Mouse (Mus musculus) cerebellum, adult 2 months (tissue): ENCODE results near the gene Klk15. TPM values are rescaled to one million over a fixed set of nuclear protein-coding genes. Genes with fewer than 3 reads are reported as not detected.
A peak's percentile ranks its signal among the peaks of the same experiment; 100 is the strongest.
"Not testable (repeated sequence)": the region's sequence is repeated elsewhere in the genome, so short reads cannot be mapped to it uniquely, and the experiment has no call there.

Experiments used
- DNase-seq, 2 experiments: peaks; one replicate each; pipeline ENCODE4 v3.0.0; 2021
- H3K27ac ChIP-seq: fragments of 200-500 bp; 2 replicates; pipeline ENCODE4 v1.5.1; 2012; ENCODE audit warnings: low read length, control low read depth, inconsistent platforms; ENCODE audit not compliant: insufficient read depth
- H3K27me3 ChIP-seq: fragments of 200-500 bp; 2 replicates; pipeline ENCODE4 v1.6.1; 2012; ENCODE audit warnings: inconsistent platforms, mild to moderate bottlenecking, low read length, moderate library complexity; ENCODE audit not compliant: control insufficient read depth, insufficient read depth
- H3K4me1 ChIP-seq: fragments of 200-500 bp; 2 replicates; pipeline ENCODE4 v1.6.1; 2011; ENCODE audit warnings: low read length; ENCODE audit not compliant: control insufficient read depth, insufficient read depth
- H3K4me3 ChIP-seq: fragments of 200-500 bp; replicated peaks from 2 replicates; pipeline ENCODE3; 2011; ENCODE audit warnings: mild to moderate bottlenecking, low read depth, low read length, control low read depth; ENCODE audit not compliant: insufficient read depth
- CTCF ChIP-seq: fragments of 200-500 bp; IDR thresholded peaks from 2 replicates; pipeline ENCODE4 v1.5.1; 2011; ENCODE audit warnings: low read depth, mild to moderate bottlenecking, control low read depth, low read length, moderate library complexity, borderline replicate concordance; ENCODE audit not compliant: insufficient read depth
- POLR2A ChIP-seq: fragments of 200-500 bp; IDR thresholded peaks from 2 replicates; pipeline ENCODE4 v1.6.1; 2011; ENCODE audit warnings: low read length, control low read depth, borderline replicate concordance; ENCODE audit not compliant: insufficient read depth
- WGBS: fragments of 180-500 bp; shearing (Covaris S2); methylation state at CpG from one replicate; pipeline ENCODE4 v1.1.7; 2018; 5-methylcytosine and 5-hydroxymethylcytosine counted together
- polyA plus RNA-seq: library from polyadenylated mRNA; depleted of rRNA; stranded (reverse); fragments of >200 nt; gene quantifications from 2 replicates; pipeline ENCODE4 v1.2.3, GENCODE M21; 2012

The Klk15 gene
- polyA plus RNA-seq, 1 experiment: not detected

DNA sequence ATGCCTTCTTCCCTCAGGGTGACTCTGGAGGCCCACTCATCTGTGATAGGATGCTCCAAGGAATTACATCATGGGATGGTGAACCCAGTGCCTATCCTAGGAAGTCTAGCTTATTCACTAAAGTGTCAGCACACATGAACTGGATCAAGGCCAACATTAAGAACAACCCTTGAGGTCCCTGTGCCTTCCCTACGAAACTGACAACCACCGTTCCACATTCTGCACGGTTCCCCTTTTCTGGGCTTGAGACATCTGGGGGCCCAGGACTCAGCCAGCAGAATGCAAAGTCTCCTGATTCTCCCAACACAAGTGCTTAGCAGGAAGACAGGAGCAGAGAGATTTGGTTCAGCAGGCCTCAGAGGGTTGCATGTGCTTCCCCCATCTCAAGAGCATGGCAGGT, 13.0 kb upstream of the Klk15 start:
- H3K27me3 ChIP-seq: no peaks in the 10 kb centered on the region
- no peaks in the 10 kb centered on the region for H3K4me1 ChIP-seq
- H3K27ac ChIP-seq: no peak overlapping the region
- no peak overlapping the region for H3K4me3 ChIP-seq
- TF ChIP-seq POLR2A: no peak
- no peak for TF ChIP-seq CTCF
- DNase-seq: no peak
- WGBS: 86% methylated on average over 3 of the region's 3 CpGs

DNA sequence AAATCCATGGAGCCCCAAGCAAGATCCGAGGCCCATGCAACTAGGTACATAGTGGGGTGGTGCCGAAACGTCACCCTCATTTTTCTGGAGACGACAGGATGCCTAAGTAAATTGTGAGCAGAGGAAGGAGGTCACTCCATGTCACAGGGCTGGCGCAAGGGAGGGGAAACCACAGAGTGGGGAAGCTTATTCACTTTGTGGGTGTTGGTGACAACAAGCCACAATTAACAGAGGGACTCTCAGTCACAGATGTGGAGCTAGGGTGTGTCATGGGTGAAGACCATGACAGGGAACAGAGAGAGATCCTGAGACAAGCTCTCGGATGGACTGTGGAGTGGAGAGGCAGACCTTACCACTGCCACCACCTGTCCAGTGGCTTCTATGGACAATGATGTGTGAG, 12.5 kb upstream of the Klk15 start:
- WGBS: 82% methylated on average over 6 of the region's 6 CpGs
- no peak for DNase-seq
- no peak for TF ChIP-seq CTCF
- no peak for TF ChIP-seq POLR2A
- Histone ChIP-seq H3K4me3 (no peak overlapping the region), H3K27me3 (no peaks in the 10 kb centered on the region), H3K27ac (no peak overlapping the region), H3K4me1 (no peaks in the 10 kb centered on the region)

DNA sequence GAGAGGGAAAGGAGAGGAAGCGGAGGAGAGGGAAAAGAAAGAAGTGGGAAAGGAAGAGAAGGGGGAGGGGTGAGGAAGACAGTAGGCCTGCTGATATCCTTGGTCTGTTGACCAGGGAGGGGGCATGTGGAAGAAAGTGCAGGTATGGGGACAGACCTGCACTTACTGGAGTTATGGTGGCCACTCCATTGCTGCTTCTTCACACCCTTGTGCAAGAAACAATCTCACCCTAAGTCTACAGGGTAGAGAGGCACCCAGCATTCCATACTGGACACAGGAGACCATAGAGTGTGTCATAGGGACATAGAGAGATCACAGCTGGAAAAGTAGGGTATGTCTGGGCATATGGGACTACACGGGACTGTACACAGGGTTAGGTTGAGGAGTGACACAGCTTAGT, 11.6 kb upstream of the Klk15 start:
- no peaks in the 10 kb centered on the region for H3K4me1 ChIP-seq
- DNase-seq: no peak
- no peaks in the 10 kb centered on the region for H3K27me3 ChIP-seq
- H3K27ac ChIP-seq: no peak overlapping the region
- TF ChIP-seq POLR2A: no peak
- no peak for TF ChIP-seq CTCF
- 86% methylated on average over 2 of the region's 2 CpGs for WGBS
- H3K4me3 ChIP-seq: no peak overlapping the region

GRCm38 (mm10) chr7:43925985-43926384, 7.6 kb upstream of the Klk15 start:
- TF ChIP-seq CTCF (no peak; the same call in 1 of the 2 replicates), POLR2A (no peak)
- WGBS: 54% methylated on average over 5 of the region's 5 CpGs
- H3K27me3 ChIP-seq: no peaks in the 10 kb centered on the region

GRCm38 (mm10) chr7:43928521-43928920, 5.0 kb upstream of the Klk15 start:
- TF ChIP-seq POLR2A (no peak), CTCF (peak; percentile 25; the same call in 1 of the 2 replicates)
- H3K27me3 ChIP-seq: no peaks in the 10 kb centered on the region
- WGBS: 47% methylated on average over 4 of the region's 4 CpGs

More at GRCm38 (mm10) chr7:43925985-43926384, 7.6 kb upstream of the Klk15 start:
- no peak for DNase-seq
- H3K4me3 ChIP-seq: no peak overlapping the region
- H3K27ac ChIP-seq: no peak overlapping the region
- H3K4me1 ChIP-seq: no peaks in the 10 kb centered on the region

GRCm38 (mm10) chr7:43932337-43932736, 1.2 kb upstream of the Klk15 start:
- TF ChIP-seq POLR2A (no peak), CTCF (no peak)
- no peak for DNase-seq
- WGBS: 66% methylated on average over 4 of the region's 4 CpGs
- H3K27me3 ChIP-seq: no peaks in the 10 kb centered on the region
- no peaks in the 10 kb centered on the region for H3K4me1 ChIP-seq
- no peak overlapping the region for H3K4me3 ChIP-seq
- H3K27ac ChIP-seq: no peak overlapping the region

More at GRCm38 (mm10) chr7:43928521-43928920, 5.0 kb upstream of the Klk15 start:
- Histone ChIP-seq H3K4me3 (no peak overlapping the region), H3K4me1 (no peaks in the 10 kb centered on the region), H3K27ac (no peak overlapping the region)
- DNase-seq: no peak

- H3K4me1 ChIP-seq: no peaks in the 10 kb centered on the region
- H3K4me3 ChIP-seq: no peak overlapping the region
- DNase-seq: no peak
- TF ChIP-seq CTCF (no peak), POLR2A (no peak)
- WGBS: 56% methylated on average over 3 of the region's 3 CpGs
- no peak overlapping the region for H3K27ac ChIP-seq
- no peaks in the 10 kb centered on the region for H3K27me3 ChIP-seq
Measured at GRCm38 (mm10) chr7:43934747-43935146, 1.2 kb downstream of the Klk15 start.

- Histone ChIP-seq H3K4me1 (no peaks in the 10 kb centered on the region), H3K27ac (no peak overlapping the region), H3K27me3 (no peaks in the 10 kb centered on the region), H3K4me3 (no peak overlapping the region)
- TF ChIP-seq POLR2A (no peak), CTCF (no peak)
- whole genome bisulfite sequencing: 87% methylated on average over 14 of the region's 14 CpGs
- DNase-seq: no peak
Measured at GRCm38 (mm10) chr7:43936551-43936950, 3.0 kb downstream of the Klk15 start.

DNA sequence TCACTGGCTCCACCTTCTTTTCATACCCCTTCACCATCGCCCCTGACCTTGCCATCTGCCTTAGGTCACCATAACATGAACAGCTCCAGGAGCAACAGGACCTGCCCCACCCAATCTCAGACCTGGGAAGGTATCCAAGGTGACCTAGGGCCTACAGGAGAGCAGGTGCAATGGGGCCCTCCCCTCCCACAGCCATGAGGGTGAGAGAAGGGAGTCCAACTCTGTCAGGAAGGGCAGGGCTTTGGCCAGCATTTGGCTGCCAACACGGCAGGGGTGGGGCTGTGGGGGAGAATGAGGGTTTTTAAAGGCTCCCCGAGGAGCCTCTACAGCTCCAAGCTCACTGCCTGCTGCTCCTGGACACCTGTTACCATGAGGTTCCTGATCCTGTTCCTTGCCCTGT, 8.8 kb downstream of the Klk15 start:
- not testable (repeated sequence) for H3K4me3 ChIP-seq, DNase-seq
- WGBS: 46% methylated on average over 3 of the region's 3 CpGs

More for the DNA sequence above, 8.8 kb downstream of the Klk15 start:
- not testable (repeated sequence) for H3K4me1 ChIP-seq, H3K27me3 ChIP-seq, H3K27ac ChIP-seq
